In genomic region chr2:56109531-56109930, GRCm38 (mm10) we compare ENCODE assay signal across 10 mouse cellular contexts.
DNase-seq lines count a peak whose midpoint lies in the region; ATAC-seq and TF ChIP-seq lines count a peak whose summit lies in the region.
"Had no signal": no experiment of that assay in that cellular context is flagged by ENCODE, and none has a peak within 500 bp of the region (broad histone marks: within the 10 kb centered on the region; RNA-seq: fewer than 3 reads in every experiment).

No protein-coding gene starts in this region.

- no peak for TF ChIP-seq EP300 in heart, postnatal 0 days (IDR thresholded peaks at IDR 0.05; ENCODE audit: low read depth)

- peak; percentile 44 for TF ChIP-seq CTCF in heart, postnatal 0 days (IDR thresholded peaks at IDR 0.05; ENCODE audit: low read depth)

- no peak overlapping the region for H3K4me2 ChIP-seq in heart, postnatal 0 days (ENCODE audit: low read depth, low read length)
- H3K4me2 ChIP-seq in heart, embryonic 12.5 days: no peak overlapping the region
- no peak overlapping the region for H3K4me2 ChIP-seq in midbrain, embryonic 15.5 days

- WGBS in heart, postnatal 0 days: 29% methylated on average over 3 of the region's 3 CpGs
- 48% methylated on average over 3 of the region's 3 CpGs for whole genome bisulfite sequencing in heart, embryonic 12.5 days
- WGBS in midbrain, embryonic 15.5 days: 40% methylated on average over 3 of the region's 3 CpGs
- WGBS in midbrain, embryonic 10.5 days: 67% methylated on average over 3 of the region's 3 CpGs

- no peaks in the 10 kb centered on the region for H3K27me3 ChIP-seq in heart, postnatal 0 days (ENCODE audit: control insufficient read depth, insufficient read depth, low read length)
- H3K27me3 ChIP-seq in heart, embryonic 12.5 days (replicated peaks): no peaks in the 10 kb centered on the region
- peaks cover 9% of the 10 kb centered on the region; the same call in 1 of the 2 replicates for H3K27me3 ChIP-seq in midbrain, embryonic 15.5 days (replicated peaks)
- H3K27me3 ChIP-seq in midbrain, embryonic 10.5 days (ENCODE audit: low read depth, poor library complexity, severe bottlenecking): peaks cover 8% of the 10 kb centered on the region; the same call in 1 of the 2 replicates

- intact Hi-C loops in gastrocnemius, postnatal 14 days (cut with DNase I; ENCODE audit: low total_unique reads): no loop called here

- H3K36me3 ChIP-seq in heart, postnatal 0 days (replicated peaks; ENCODE audit: control insufficient read depth, insufficient read depth, low read length): no peaks in the 10 kb centered on the region
- H3K36me3 ChIP-seq in heart, embryonic 12.5 days: no peaks in the 10 kb centered on the region
- no peaks in the 10 kb centered on the region for H3K36me3 ChIP-seq in midbrain, embryonic 15.5 days (replicated peaks)
- H3K36me3 ChIP-seq in midbrain, embryonic 10.5 days: no peaks in the 10 kb centered on the region

- no peaks in the 10 kb centered on the region for H3K4me1 ChIP-seq in heart, postnatal 0 days (ENCODE audit: control insufficient read depth, insufficient read depth)
- no peaks in the 10 kb centered on the region for H3K4me1 ChIP-seq in heart, embryonic 12.5 days (replicated peaks)
- H3K4me1 ChIP-seq in midbrain, embryonic 15.5 days: no peaks in the 10 kb centered on the region
- no peaks in the 10 kb centered on the region for H3K4me1 ChIP-seq in midbrain, embryonic 10.5 days

- no peak overlapping the region for H3K9ac ChIP-seq in heart, postnatal 0 days (replicated peaks; ENCODE audit: low read depth, low read length)
- no peak overlapping the region for H3K9ac ChIP-seq in heart, embryonic 12.5 days
- no peak overlapping the region for H3K9ac ChIP-seq in midbrain, embryonic 15.5 days

- no peak for DNase-seq in heart, postnatal 0 days (ENCODE audit: low spot score)
- no peak for DNase-seq in midbrain, embryonic 10.5 days (ENCODE audit: low spot score)
- DNase-seq in retina, postnatal 7 days (ENCODE audit: low read depth, low spot score): peak; percentile 4
- no peak for DNase-seq in ovary, postnatal 14 days (ENCODE audit: low spot score)
- no peak for DNase-seq in gastrocnemius, postnatal 14 days
- DNase-seq: heart, postnatal 4 days; spleen, adult 18-20 months had no signal

- no peak overlapping the region for H3K4me3 ChIP-seq in heart, postnatal 0 days (ENCODE audit: low read depth, low read length)
- H3K4me3 ChIP-seq in heart, embryonic 12.5 days: no peak overlapping the region
- no peak overlapping the region for H3K4me3 ChIP-seq in midbrain, embryonic 15.5 days
- H3K4me3 ChIP-seq in midbrain, embryonic 10.5 days: no peak overlapping the region

- no peak for ATAC-seq in heart, postnatal 0 days (ENCODE audit: insufficient read depth, low read depth)
- ATAC-seq in heart, embryonic 12.5 days (ENCODE audit: insufficient number of reproducible peaks, low FRiP score): no peak
- ATAC-seq in midbrain, embryonic 15.5 days (replicated peaks): 0 out of 2 replicates have a peak, but pooled peaks have one; percentile 50
- peak; percentile 61 for ATAC-seq in common myeloid progenitor, adult 5-6 weeks (replicated peaks; ENCODE audit: low read depth, poor library complexity, severe bottlenecking)

- no peak overlapping the region for H3K27ac ChIP-seq in heart, postnatal 0 days (ENCODE audit: low read depth)
- H3K27ac ChIP-seq in heart, embryonic 12.5 days (ENCODE audit: poor library complexity, severe bottlenecking): no peak overlapping the region
- no peak overlapping the region for H3K27ac ChIP-seq in midbrain, embryonic 15.5 days
- no peak overlapping the region for H3K27ac ChIP-seq in midbrain, embryonic 10.5 days (replicated peaks)

- H3K9me3 ChIP-seq in heart, postnatal 0 days (replicated peaks; ENCODE audit: control insufficient read depth, low read length): no peaks in the 10 kb centered on the region
- H3K9me3 ChIP-seq in heart, embryonic 12.5 days (replicated peaks): no peaks in the 10 kb centered on the region
- no peaks in the 10 kb centered on the region for H3K9me3 ChIP-seq in midbrain, embryonic 15.5 days
- no peaks in the 10 kb centered on the region for H3K9me3 ChIP-seq in midbrain, embryonic 10.5 days (replicated peaks)

Comparison
In these comparisons a context has a peak if more than half of its experiments do, and no peak if none do; other contexts are left out.
1. ATAC-seq: peak in midbrain, embryonic 15.5 days (single experiment) and common myeloid progenitor, adult 5-6 weeks (single experiment); none in heart, postnatal 0 days (single experiment) and heart, embryonic 12.5 days (single experiment).